Mouse (Mus musculus): ENCODE measurements around the gene Ifit1bl1. TPM values are rescaled to one million over a fixed set of nuclear protein-coding genes. Genes with fewer than 3 reads are reported as not detected.
"Not testable (repeated sequence)": the region's sequence is repeated elsewhere in the genome, so short reads cannot be mapped to it uniquely, and the experiment has no call there.

The Ifit1bl1 gene
- polyA plus RNA-seq (2016; fragmentation: Nextera tagmentation; extraction: Ambion mirVana) = 0.34 and 0.46 TPM in 2 replicates

GRCm38 (mm10) chr19:34601888-34602287 lies at the start of gene Ifit1bl1:
Gene Ifit1bl1, minus strand, starts transcription at chr19:34601956.
- 30% methylated on average over 1 of the region's 1 CpGs for WGBS
- H3K9me3 ChIP-seq (replicated peaks); H3K36me3 ChIP-seq; ATAC-seq (ENCODE audit: low FRiP score); H3K4me1 ChIP-seq; H3K27ac ChIP-seq; H3K4me2 ChIP-seq (replicated peaks); H3K27me3 ChIP-seq; H3K4me3 ChIP-seq; H3K9ac ChIP-seq: not testable (repeated sequence)

DNA sequence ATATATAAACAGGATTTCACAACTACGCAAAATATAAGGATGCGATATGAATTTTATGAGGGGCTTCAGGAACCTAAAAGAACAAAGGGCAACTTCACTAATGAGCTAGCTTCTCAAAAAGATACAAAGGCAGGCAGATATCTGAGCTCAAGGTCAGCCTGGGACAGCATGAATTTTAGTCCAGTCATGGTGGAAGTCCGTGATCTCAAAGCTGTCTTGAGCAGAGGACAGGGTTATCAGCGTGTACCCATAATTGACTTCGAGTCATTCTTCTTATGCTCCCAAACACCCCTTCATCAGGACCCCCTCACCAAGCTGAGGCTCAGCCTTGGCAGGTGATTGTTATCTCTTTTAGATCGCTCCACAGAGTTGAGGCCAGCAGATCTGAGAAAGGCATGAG lies 49.2 kb upstream of the Ifit1bl1 start:
- H3K9ac ChIP-seq = no peak overlapping the region
- H3K4me2 ChIP-seq (replicated peaks) = no peak overlapping the region
- no peak overlapping the region for H3K27ac ChIP-seq
- no peaks in the 10 kb centered on the region for H3K36me3 ChIP-seq
- H3K4me1 ChIP-seq = no peaks in the 10 kb centered on the region
- no peak overlapping the region for H3K4me3 ChIP-seq
- WGBS = 92% methylated on average over 6 of the region's 6 CpGs
- ATAC-seq (ENCODE audit: low FRiP score) = no peak
- no peaks in the 10 kb centered on the region for H3K27me3 ChIP-seq
- H3K9me3 ChIP-seq (replicated peaks) = no peaks in the 10 kb centered on the region

- H3K9me3 ChIP-seq (replicated peaks) = no peaks in the 10 kb centered on the region
- no peak overlapping the region for H3K9ac ChIP-seq
- H3K27ac ChIP-seq = no peak overlapping the region
- ATAC-seq (ENCODE audit: low FRiP score) = no peak
- no peaks in the 10 kb centered on the region for H3K36me3 ChIP-seq
- 88% methylated on average over 3 of the region's 3 CpGs for WGBS
- H3K4me2 ChIP-seq (replicated peaks) = no peak overlapping the region
- H3K4me1 ChIP-seq = no peaks in the 10 kb centered on the region
- no peaks in the 10 kb centered on the region for H3K27me3 ChIP-seq
- no peak overlapping the region for H3K4me3 ChIP-seq
Observed at GRCm38 (mm10) chr19:34650276-34650675, 48.5 kb upstream of the Ifit1bl1 start.

GRCm38 (mm10) chr19:34647630-34648029 lies 45.9 kb upstream of the Ifit1bl1 start:
- not testable (repeated sequence) for H3K9ac ChIP-seq; H3K27me3 ChIP-seq; H3K27ac ChIP-seq; H3K4me2 ChIP-seq (replicated peaks); H3K9me3 ChIP-seq (replicated peaks); H3K4me3 ChIP-seq; H3K36me3 ChIP-seq; H3K4me1 ChIP-seq; ATAC-seq (ENCODE audit: low FRiP score)
- WGBS = 87% methylated on average over 8 of the region's 8 CpGs

- ATAC-seq (ENCODE audit: low FRiP score) = no peak
- H3K9ac ChIP-seq = no peak overlapping the region
- H3K36me3 ChIP-seq = no peaks in the 10 kb centered on the region
- H3K9me3 ChIP-seq (replicated peaks) = no peaks in the 10 kb centered on the region
- peaks cover 2% of the 10 kb centered on the region; the same call in 1 of the 2 replicates for H3K4me1 ChIP-seq
- 83% methylated on average over 5 of the region's 5 CpGs for WGBS
- H3K27ac ChIP-seq = no peak overlapping the region
- H3K4me2 ChIP-seq (replicated peaks) = no peak overlapping the region
- no peak overlapping the region for H3K4me3 ChIP-seq
- no peaks in the 10 kb centered on the region for H3K27me3 ChIP-seq
Observed at GRCm38 (mm10) chr19:34642616-34643015, 40.9 kb upstream of the Ifit1bl1 start.

DNA sequence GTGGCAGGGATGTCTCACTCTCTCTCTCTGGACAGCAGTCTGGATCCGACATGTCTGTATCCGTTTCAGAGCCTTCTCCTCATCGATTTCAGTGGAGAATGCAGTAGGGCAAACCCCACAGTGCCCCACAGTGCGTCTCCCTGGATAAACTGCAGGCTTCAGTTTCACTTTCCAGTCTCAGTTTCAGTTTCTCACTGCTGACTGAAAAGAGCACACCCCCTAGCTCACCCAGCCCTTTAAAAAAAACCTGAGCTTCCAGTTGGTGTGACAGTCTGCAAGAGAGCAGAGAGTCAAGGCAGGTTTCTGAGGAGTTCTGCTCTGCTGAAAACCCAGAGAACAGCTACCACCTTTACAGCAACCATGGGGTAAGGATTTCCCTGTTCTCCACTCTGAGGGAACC lies 38.9 kb upstream of the Ifit1bl1 start, which contains the start of the genes Ifit1bl2 and Ifit1:
Ifit1bl2 (minus strand) TSS at position 121 of the 400 bp plus-strand sequence.
Ifit1 (plus strand) TSS at position 249 of the 400 bp plus-strand sequence.
- peaks cover 2% of the 10 kb centered on the region; the same call in 1 of the 2 replicates for H3K4me1 ChIP-seq
- WGBS = 58% methylated on average over 4 of the region's 4 CpGs
- H3K9ac ChIP-seq = no peak within 1 kb of the TSS; the same call in 1 of the 2 replicates
- no peaks in the 10 kb centered on the region for H3K9me3 ChIP-seq (replicated peaks)
- H3K36me3 ChIP-seq = no peaks in the 10 kb centered on the region
- no peak within 1 kb of the TSS for H3K4me2 ChIP-seq (replicated peaks)
- no peaks in the 10 kb centered on the region for H3K27me3 ChIP-seq
- no peak for ATAC-seq (ENCODE audit: low FRiP score)
- H3K27ac ChIP-seq = no peak within 1 kb of the TSS
- H3K4me3 ChIP-seq = no peak within 1 kb of the TSS

DNA sequence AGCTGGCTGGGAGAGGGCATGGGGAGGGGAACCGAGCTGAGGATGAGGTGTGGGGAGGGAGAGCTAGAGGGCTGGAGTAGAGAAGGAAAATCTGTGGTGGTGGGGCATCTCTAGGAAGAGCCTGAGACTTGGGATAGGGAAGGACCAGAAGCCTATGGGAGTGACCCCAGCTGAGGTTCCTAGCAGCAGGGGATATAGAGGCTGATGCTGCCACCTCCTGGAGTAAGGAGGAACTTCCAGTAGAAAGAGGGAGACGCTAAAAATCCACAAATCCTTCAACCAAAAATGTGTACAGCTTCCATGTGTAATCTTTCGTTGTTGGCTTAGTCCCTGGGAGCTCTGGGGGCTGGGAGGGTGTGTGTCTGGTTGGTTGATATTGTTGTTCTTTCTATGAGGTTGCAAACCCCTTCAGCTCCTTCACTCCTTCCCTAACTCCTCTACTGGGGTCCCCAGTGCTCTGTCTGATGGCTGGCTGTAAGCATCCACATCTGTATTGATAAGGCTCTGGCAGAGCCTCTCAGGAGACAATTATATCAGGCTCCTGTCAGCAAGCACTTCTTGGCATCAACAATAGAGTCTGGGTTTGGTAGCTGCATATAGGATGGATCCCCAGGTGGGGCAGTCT lies 35.3 kb upstream of the Ifit1bl1 start:
- Histone ChIP-seq H3K4me1 (peaks cover 2% of the 10 kb centered on the region; the same call in 1 of the 2 replicates), H3K9ac (no peak overlapping the region), H3K4me2 (replicated peaks) (no peak overlapping the region), H3K4me3 (no peak overlapping the region), H3K36me3 (no peaks in the 10 kb centered on the region), H3K27me3 (no peaks in the 10 kb centered on the region), H3K27ac (no peak overlapping the region), H3K9me3 (replicated peaks) (no peaks in the 10 kb centered on the region)
- ATAC-seq (ENCODE audit: low FRiP score) = peak; percentile 69
- WGBS = 13% methylated on average over 3 of the region's 3 CpGs

DNA sequence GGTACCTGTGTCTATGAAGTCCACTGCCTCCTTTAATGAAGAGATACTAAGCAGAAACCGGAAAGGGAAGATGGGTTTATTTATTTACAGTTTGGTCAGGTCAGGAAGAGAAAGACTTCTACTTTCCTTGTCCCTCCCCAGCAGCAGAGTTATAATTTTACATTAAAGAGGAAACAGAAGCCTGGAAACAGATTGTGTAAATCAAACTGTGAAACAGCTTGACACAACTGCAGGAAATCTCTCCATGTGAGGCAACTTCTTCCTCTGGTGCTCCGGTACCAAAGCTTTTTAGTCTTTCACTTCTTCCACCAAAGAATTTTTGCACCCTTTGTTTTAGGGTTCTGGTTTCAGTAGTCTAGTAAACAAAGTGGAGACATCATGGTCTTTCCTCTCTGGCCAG lies 31.7 kb upstream of the Ifit1bl1 start:
- Histone ChIP-seq H3K9ac (no peak overlapping the region), H3K9me3 (replicated peaks) (no peaks in the 10 kb centered on the region), H3K36me3 (no peaks in the 10 kb centered on the region), H3K4me1 (no peaks in the 10 kb centered on the region), H3K4me3 (no peak overlapping the region), H3K27me3 (no peaks in the 10 kb centered on the region), H3K27ac (no peak overlapping the region), H3K4me2 (replicated peaks) (no peak overlapping the region)
- no peak for ATAC-seq (ENCODE audit: low FRiP score)
- WGBS = 79% methylated on average over 2 of the region's 2 CpGs

GRCm38 (mm10) chr19:34631487-34631886 lies 29.7 kb upstream of the Ifit1bl1 start:
- no peak overlapping the region for H3K27ac ChIP-seq
- H3K4me1 ChIP-seq = no peaks in the 10 kb centered on the region
- H3K27me3 ChIP-seq = no peaks in the 10 kb centered on the region
- H3K36me3 ChIP-seq = no peaks in the 10 kb centered on the region
- H3K4me3 ChIP-seq = no peak overlapping the region
- no peaks in the 10 kb centered on the region for H3K9me3 ChIP-seq (replicated peaks)
- ATAC-seq (ENCODE audit: low FRiP score) = no peak
- H3K4me2 ChIP-seq (replicated peaks) = no peak overlapping the region
- H3K9ac ChIP-seq = no peak overlapping the region

DNA sequence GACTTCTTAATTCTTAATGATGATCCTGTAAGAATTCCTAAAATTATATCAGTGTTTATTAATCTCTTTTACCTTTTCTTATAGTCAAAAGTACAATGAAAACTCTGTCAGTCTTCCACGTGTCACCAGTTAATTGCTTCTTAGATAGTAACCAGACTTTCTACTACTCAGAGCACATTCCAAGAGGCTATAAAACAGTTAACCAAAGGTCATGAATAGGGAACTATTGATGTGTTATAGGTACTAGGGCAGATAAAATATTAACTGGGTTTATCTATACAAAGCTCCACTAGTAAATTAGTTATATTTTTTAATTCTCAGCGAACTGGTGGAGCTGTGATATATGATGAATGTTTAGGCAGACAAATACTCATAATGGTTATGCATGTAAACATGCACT lies 25.7 kb upstream of the Ifit1bl1 start:
- no peak overlapping the region for H3K4me3 ChIP-seq
- no peak overlapping the region for H3K4me2 ChIP-seq (replicated peaks)
- no peaks in the 10 kb centered on the region for H3K9me3 ChIP-seq (replicated peaks)
- no peak overlapping the region for H3K27ac ChIP-seq
- no peaks in the 10 kb centered on the region for H3K27me3 ChIP-seq
- no peak overlapping the region for H3K9ac ChIP-seq
- H3K36me3 ChIP-seq = no peaks in the 10 kb centered on the region
- ATAC-seq (ENCODE audit: low FRiP score) = no peak
- 80% methylated on average over 2 of the region's 2 CpGs for WGBS
- no peaks in the 10 kb centered on the region for H3K4me1 ChIP-seq

DNA sequence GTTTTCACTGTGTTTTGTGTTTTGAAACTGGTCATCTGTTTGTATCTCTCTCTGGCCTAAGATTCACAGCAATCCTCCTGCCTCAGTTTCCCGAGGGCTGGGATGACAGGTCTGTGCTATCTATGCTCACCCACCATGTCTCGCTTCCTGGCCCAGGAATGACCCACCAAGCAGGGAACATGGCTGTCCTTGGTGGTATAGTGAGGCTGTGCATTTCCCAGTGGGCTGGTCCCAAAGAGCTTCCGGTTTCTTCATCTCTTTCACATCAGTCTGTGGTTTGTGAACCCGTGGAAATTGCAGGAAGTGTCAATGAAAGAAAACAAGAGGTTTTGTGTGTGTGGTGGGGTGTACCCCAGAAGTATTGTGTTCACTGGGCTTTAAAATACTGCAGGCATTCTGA lies 22.9 kb upstream of the Ifit1bl1 start:
- Histone ChIP-seq H3K4me2 (replicated peaks) (no peak overlapping the region), H3K27me3 (no peaks in the 10 kb centered on the region), H3K27ac (no peak overlapping the region), H3K36me3 (no peaks in the 10 kb centered on the region), H3K9ac (no peak overlapping the region), H3K4me3 (no peak overlapping the region), H3K4me1 (no peaks in the 10 kb centered on the region), H3K9me3 (replicated peaks) (no peaks in the 10 kb centered on the region)
- ATAC-seq (ENCODE audit: low FRiP score) = no peak
- WGBS = 84% methylated on average over 4 of the region's 4 CpGs

- no peaks in the 10 kb centered on the region for H3K4me1 ChIP-seq
- no peaks in the 10 kb centered on the region for H3K27me3 ChIP-seq
- ATAC-seq (ENCODE audit: low FRiP score) = no peak
- H3K4me3 ChIP-seq = no peak overlapping the region
- no peaks in the 10 kb centered on the region for H3K36me3 ChIP-seq
- no peak overlapping the region for H3K27ac ChIP-seq
- 93% methylated on average over 6 of the region's 6 CpGs for WGBS
- H3K9me3 ChIP-seq (replicated peaks) = no peaks in the 10 kb centered on the region
- H3K9ac ChIP-seq = no peak overlapping the region
- no peak overlapping the region for H3K4me2 ChIP-seq (replicated peaks)
Observed at GRCm38 (mm10) chr19:34623781-34624180, 22.0 kb upstream of the Ifit1bl1 start.

GRCm38 (mm10) chr19:34620871-34621270 lies 19.1 kb upstream of the Ifit1bl1 start:
- H3K9ac ChIP-seq = no peak overlapping the region
- no peaks in the 10 kb centered on the region for H3K36me3 ChIP-seq
- no peaks in the 10 kb centered on the region for H3K9me3 ChIP-seq (replicated peaks)
- no peak overlapping the region for H3K4me2 ChIP-seq (replicated peaks)
- no peak overlapping the region for H3K27ac ChIP-seq
- WGBS = 94% methylated on average over 5 of the region's 5 CpGs
- no peaks in the 10 kb centered on the region for H3K4me1 ChIP-seq
- H3K27me3 ChIP-seq = no peaks in the 10 kb centered on the region
- H3K4me3 ChIP-seq = no peak overlapping the region
- no peak for ATAC-seq (ENCODE audit: low FRiP score)

Data from hindbrain, embryonic 12.5 days (tissue).